Mouse (Mus musculus) myocyte (in vitro differentiated cells): ENCODE results near the gene Pald1. TPM values are rescaled to one million over a fixed set of nuclear protein-coding genes. Genes with fewer than 3 reads are reported as not detected.

ENCODE experiments used
- H3K27me3 ChIP-seq: one replicate; pipeline ENCODE4 v1.6.1; 2011; ENCODE audit not compliant: control insufficient read depth, insufficient read depth, insufficient read length
- H3K36me3 ChIP-seq: one replicate; pipeline ENCODE4 v1.6.1; 2011; ENCODE audit not compliant: control insufficient read depth, insufficient read depth
- H3K4me2 ChIP-seq: one replicate; pipeline ENCODE4 v1.6.1; 2011; ENCODE audit warnings: low read depth, control low read depth
- H3K4me3 ChIP-seq: one replicate; pipeline ENCODE4 v1.5.1; 2011; ENCODE audit warnings: mild to moderate bottlenecking, control low read depth, moderate library complexity
- H3K79me2 ChIP-seq: one replicate; pipeline ENCODE4 v1.6.1; 2011; ENCODE audit not compliant: control insufficient read depth, insufficient read depth
- H3ac ChIP-seq: one replicate; pipeline ENCODE4 v1.6.1; 2011; ENCODE audit not compliant: control insufficient read depth, insufficient read length
- CEBPB ChIP-seq: IDR thresholded peaks from 2 replicates; pipeline ENCODE4 v1.6.1; 2011; ENCODE audit warnings: mild to moderate bottlenecking, moderate library complexity; ENCODE audit not compliant: poor library complexity, insufficient read depth, severe bottlenecking
- E2F4 ChIP-seq: IDR thresholded peaks from one replicate; pipeline ENCODE4 v1.6.1; 2011; ENCODE audit warnings: mild to moderate bottlenecking, control low read depth, moderate library complexity; ENCODE audit not compliant: insufficient read depth
- MAX ChIP-seq: IDR thresholded peaks from one replicate; pipeline ENCODE4 v1.6.1; 2011; ENCODE audit warnings: low read depth, mild to moderate bottlenecking, control low read depth
- MYOD1 ChIP-seq, 3 experiments: IDR thresholded peaks; one replicate each; pipeline ENCODE4 v1.6.1; 2011; ENCODE audit warnings: control low read depth in 2 of 3, low read depth in 2 of 3, mild to moderate bottlenecking in 2 of 3, moderate library complexity in 1 of 3; ENCODE audit not compliant: insufficient read length in 2 of 3, control insufficient read depth in 1 of 3
- MYOG ChIP-seq, 3 experiments: IDR thresholded peaks; one replicate each; pipeline ENCODE4 v1.6.1; 2011; ENCODE audit warnings: control low read depth in 2 of 3, low read depth in 2 of 3, mild to moderate bottlenecking in 2 of 3; ENCODE audit not compliant: insufficient read length in 2 of 3, control insufficient read depth in 1 of 3, insufficient read depth in 1 of 3
- POLR2A ChIP-seq: IDR thresholded peaks from one replicate; pipeline ENCODE4 v1.6.1; 2011; ENCODE audit warnings: low read depth, mild to moderate bottlenecking, control low read depth, moderate library complexity; ENCODE audit not compliant: insufficient read length
- POLR2AphosphoS2 ChIP-seq: IDR thresholded peaks from one replicate; pipeline ENCODE4 v1.6.1; 2011; ENCODE audit warnings: low read depth, control low read depth; ENCODE audit not compliant: insufficient read length
- REST ChIP-seq: IDR thresholded peaks from one replicate; pipeline ENCODE4 v1.6.1; 2011; ENCODE audit warnings: mild to moderate bottlenecking, control low read depth, moderate library complexity; ENCODE audit not compliant: insufficient read depth, insufficient read length
- SRF ChIP-seq: IDR thresholded peaks from one replicate; pipeline ENCODE4 v1.6.1; 2011; ENCODE audit warnings: low read depth; ENCODE audit not compliant: control insufficient read depth, insufficient read length
- TCF3 ChIP-seq: IDR thresholded peaks from one replicate; pipeline ENCODE4 v1.6.1; 2011; ENCODE audit warnings: low read depth, control low read depth; ENCODE audit not compliant: insufficient read length
- USF1 ChIP-seq: IDR thresholded peaks from one replicate; pipeline ENCODE4 v1.6.1; 2011; ENCODE audit warnings: low read depth, mild to moderate bottlenecking, control low read depth, moderate library complexity
- polyA plus RNA-seq: library from polyadenylated mRNA; unstranded; fragments of >200 nt; fragmentation: generic; extraction: Trizol; gene quantifications from one replicate; pipeline ENCODE4 v1.2.1, GENCODE M21; 2012; ENCODE audit warnings: missing spikeins

Pald1 gene
- polyA plus RNA-seq, 1 experiment: 14.0 TPM

GRCm38 (mm10) chr10:61272631-61273030 is 110.7 kb downstream of the Pald1 start:
- H3K27me3 ChIP-seq: no peaks in the 10 kb centered on the region
- peak overlapping the region; percentile 83 for H3K4me2 ChIP-seq

GRCm38 (mm10) chr10:61272089-61272626 is 111.2 kb downstream of the Pald1 start:
- Histone ChIP-seq H3K79me2 (no peaks in the 10 kb centered on the region), H3K27me3 (no peaks in the 10 kb centered on the region), H3ac (peak overlapping the region; percentile 73), H3K4me2 (peak overlapping the region; percentile 83), H3K36me3 (peaks cover 18% of the 10 kb centered on the region), H3K4me3 (peak overlapping the region; percentile 38)
- TF ChIP-seq USF1: no peak
- no peak for TF ChIP-seq TCF3
- TF ChIP-seq MYOD1 (IDR thresholded peaks at IDR 0.05; ENCODE audit: control insufficient read depth in 1 of 3, insufficient read length in 2 of 3, low read depth in 2 of 3): peak in 1 of 3 experiments; percentile 17
- no peak for TF ChIP-seq E2F4
- TF ChIP-seq REST: no peak
- TF ChIP-seq MYOG (IDR thresholded peaks at IDR 0.05; ENCODE audit: control insufficient read depth in 1 of 3, insufficient read depth in 1 of 3, insufficient read length in 2 of 3, low read depth in 2 of 3): peak in 1 of 3 experiments; percentile 21
- peak; percentile 65 for TF ChIP-seq POLR2A
- TF ChIP-seq CEBPB: no peak

More at GRCm38 (mm10) chr10:61272631-61273030, 110.7 kb downstream of the Pald1 start:
- Histone ChIP-seq H3ac (peak overlapping the region; percentile 73), H3K4me3 (peak overlapping the region; percentile 38), H3K79me2 (no peaks in the 10 kb centered on the region), H3K36me3 (peaks cover 13% of the 10 kb centered on the region)
- TF ChIP-seq MYOG (IDR thresholded peaks at IDR 0.05; ENCODE audit: control insufficient read depth in 1 of 3, insufficient read depth in 1 of 3, insufficient read length in 2 of 3, low read depth in 2 of 3): no peak
- TF ChIP-seq CEBPB: no peak
- no peak for TF ChIP-seq E2F4
- no peak for TF ChIP-seq SRF
- TF ChIP-seq MAX: no peak
- TF ChIP-seq POLR2AphosphoS2: no peak
- no peak for TF ChIP-seq USF1

Other genes with a start within 250 kb of the Pald1 start
- 42.6 TPM for gene Sgpl1, start 235.8 kb downstream of the Pald1 start, polyA plus RNA-seq
- not detected for gene Tbata, start 211.6 kb downstream of the Pald1 start, polyA plus RNA-seq
- gene Adamts14, start 110.1 kb downstream of the Pald1 start, polyA plus RNA-seq: 31.0 TPM
- gene Prf1, start 85.7 kb downstream of the Pald1 start, polyA plus RNA-seq: 0.01 TPM
- gene Nodal, start 34.4 kb upstream of the Pald1 start, polyA plus RNA-seq: 0.01 TPM
- 44.4 TPM for gene Eif4ebp2, start 69.1 kb upstream of the Pald1 start, polyA plus RNA-seq
- gene Lrrc20, start 92.3 kb upstream of the Pald1 start, polyA plus RNA-seq: 20.4 TPM
- gene Npffr1, start 212.0 kb upstream of the Pald1 start, polyA plus RNA-seq: 0.01 TPM